Mouse (Mus musculus) inflammation-experienced regulatory T-cells (primary cell): ENCODE data around the gene Vmn2r37. TPM values are rescaled to one million over a fixed set of nuclear protein-coding genes. Genes with fewer than 3 reads are reported as not detected.

ENCODE experiments used
- polyA plus RNA-seq, 2 experiments: library from polyadenylated mRNA; unstranded; fragments of 100-300 nt; shearing (Covaris generic); gene quantifications; one replicate each; pipeline ENCODE4 v1.2.1; 2017

The Vmn2r37 gene
- under 1 TPM; 0.24 to 0.64 TPM for polyA plus RNA-seq

GRCm38 (mm10) chr7:9223553-9223952 lies at the start of gene Vmn2r37:
Gene Vmn2r37, minus strand, starts transcription at chr7:9223653.

Other genes with a start within 250 kb of the Vmn2r37 start
- under 1 TPM in 1 of 2 experiments, not detected in 1; 0.20 TPM for gene Vmn2r39, start 192.9 kb downstream of the Vmn2r37 start, polyA plus RNA-seq
- gene Vmn2r38, start 125.8 kb downstream of the Vmn2r37 start, polyA plus RNA-seq, result under 1 TPM; 0.11 to 0.20 TPM